Mouse (Mus musculus) left cerebral cortex, postnatal 14 days (tissue): ENCODE measurements at regions not wholly inside any gene's neighbourhood (a gene's known extent, or its start where the extent isn't known, plus 50 kb on each side); places are given as distances from the start of the nearest gene placed in this dataset.

Experiments
- DNase-seq, 2 experiments: peaks; one replicate each; pipeline ENCODE4 v3.0.0; 2021 to 2022; ENCODE audit warnings: low spot score in 2 of 2, mixed read lengths in 1 of 2
- intact Hi-C: fragments of 180-260 bp; cut with DNase I; formaldehyde crosslinking; loops from one replicate; pipeline ENCODE4 v1.15.1; 2025

- DNase-seq, result peak; percentile 43 to 67
- intact Hi-C loops, result loop anchor here (5.0 to 10.0 kb wide), 5 partner anchors 100 to 603 kb away; partner anchors contain the start of gene Hltf
Measured at GRCm38 (mm10) chr3:19904446-19905275, 52.2 kb upstream of the Cp start.
